Mouse (Mus musculus): ENCODE measurements around the gene Mad1l1. TPM values are rescaled to one million over a fixed set of nuclear protein-coding genes. Genes with fewer than 3 reads are reported as not detected.
A peak's percentile ranks its signal among the peaks of the same experiment; 100 is the strongest.

Mad1l1 gene
- total and polyA plus RNA-seq, 2 experiments: 6.7 to 14.4 TPM

- no peak for TF ChIP-seq POLR2A (IDR thresholded peaks at IDR 0.05; ENCODE audit: extremely low read depth, insufficient read depth, low read length)
- TF ChIP-seq CTCF (IDR thresholded peaks at IDR 0.05; ENCODE audit: low read depth, low read length): no peak
These were observed 141.3 kb downstream of the Mad1l1 start for GRCm38 (mm10) chr5:140180016-140180415.

GRCm38 (mm10) chr5:140178058-140178690, 143.2 kb downstream of the Mad1l1 start:
- no peak for DNase-seq (ENCODE audit: extremely low read depth, low read depth, low spot score)
- WGBS: 42% methylated on average over 10 of the region's 10 CpGs
- no peak overlapping the region for H3K9ac ChIP-seq (ENCODE audit: low read depth, low read length)
- no peak overlapping the region for H3K27ac ChIP-seq (replicated peaks; ENCODE audit: insufficient read depth, low read depth, low read length)
- H3K36me3 ChIP-seq (ENCODE audit: control insufficient read depth, insufficient read depth, low read length): no peaks in the 10 kb centered on the region
- H3K4me1 ChIP-seq (ENCODE audit: control insufficient read depth, insufficient read depth, low read length): peaks cover 6% of the 10 kb centered on the region
- TF ChIP-seq CTCF (IDR thresholded peaks at IDR 0.05; ENCODE audit: low read depth, low read length) (no peak), POLR2A (IDR thresholded peaks at IDR 0.05; ENCODE audit: extremely low read depth, insufficient read depth, low read length) (no peak)
- H3K79me2 ChIP-seq (ENCODE audit: control insufficient read depth, insufficient read depth, low read length): peaks cover 18% of the 10 kb centered on the region; the same call in 1 of the 2 replicates
- H3K27me3 ChIP-seq (ENCODE audit: control insufficient read depth, insufficient read depth, low read length): no peaks in the 10 kb centered on the region
- no peak overlapping the region for H3K4me3 ChIP-seq (ENCODE audit: insufficient read depth, low read depth, low read length)

More at GRCm38 (mm10) chr5:140180016-140180415, 141.3 kb downstream of the Mad1l1 start:
- DNase-seq (ENCODE audit: extremely low read depth, low read depth, low spot score): peak; percentile 91
- Histone ChIP-seq H3K27me3 (ENCODE audit: control insufficient read depth, insufficient read depth, low read length) (no peaks in the 10 kb centered on the region), H3K36me3 (ENCODE audit: control insufficient read depth, insufficient read depth, low read length) (no peaks in the 10 kb centered on the region), H3K4me3 (ENCODE audit: insufficient read depth, low read depth, low read length) (no peak overlapping the region), H3K27ac (replicated peaks; ENCODE audit: insufficient read depth, low read depth, low read length) (no peak overlapping the region), H3K9ac (ENCODE audit: low read depth, low read length) (no peak overlapping the region), H3K79me2 (ENCODE audit: control insufficient read depth, insufficient read depth, low read length) (peaks cover 18% of the 10 kb centered on the region; the same call in 1 of the 2 replicates), H3K4me1 (ENCODE audit: control insufficient read depth, insufficient read depth, low read length) (peaks cover 6% of the 10 kb centered on the region)
- 40% methylated on average over 5 of the region's 5 CpGs for WGBS

- Histone ChIP-seq H3K9ac (ENCODE audit: low read depth, low read length) (no peak overlapping the region), H3K27ac (replicated peaks; ENCODE audit: insufficient read depth, low read depth, low read length) (no peak overlapping the region), H3K36me3 (ENCODE audit: control insufficient read depth, insufficient read depth, low read length) (no peaks in the 10 kb centered on the region), H3K4me1 (ENCODE audit: control insufficient read depth, insufficient read depth, low read length) (peaks cover 7% of the 10 kb centered on the region), H3K79me2 (ENCODE audit: control insufficient read depth, insufficient read depth, low read length) (peaks cover 18% of the 10 kb centered on the region; the same call in 1 of the 2 replicates), H3K27me3 (ENCODE audit: control insufficient read depth, insufficient read depth, low read length) (no peaks in the 10 kb centered on the region), H3K4me3 (ENCODE audit: insufficient read depth, low read depth, low read length) (no peak overlapping the region)
- DNase-seq (ENCODE audit: extremely low read depth, low read depth, low spot score): no peak
- TF ChIP-seq POLR2A (IDR thresholded peaks at IDR 0.05; ENCODE audit: extremely low read depth, insufficient read depth, low read length) (no peak), CTCF (IDR thresholded peaks at IDR 0.05; ENCODE audit: low read depth, low read length) (no peak)
- WGBS: 96% methylated on average over 8 of the region's 8 CpGs
These were observed 143.8 kb downstream of the Mad1l1 start for GRCm38 (mm10) chr5:140177582-140177981.

- H3K79me2 ChIP-seq (ENCODE audit: control insufficient read depth, insufficient read depth, low read length): peaks cover 19% of the 10 kb centered on the region; the same call in 1 of the 2 replicates
- H3K4me3 ChIP-seq (ENCODE audit: insufficient read depth, low read depth, low read length): no peak overlapping the region
- no peaks in the 10 kb centered on the region for H3K27me3 ChIP-seq (ENCODE audit: control insufficient read depth, insufficient read depth, low read length)
- WGBS: 93% methylated on average over 3 of the region's 3 CpGs
- no peak for DNase-seq (ENCODE audit: extremely low read depth, low read depth, low spot score)
- TF ChIP-seq POLR2A (IDR thresholded peaks at IDR 0.05; ENCODE audit: extremely low read depth, insufficient read depth, low read length): no peak
- H3K36me3 ChIP-seq (ENCODE audit: control insufficient read depth, insufficient read depth, low read length): no peaks in the 10 kb centered on the region
- H3K27ac ChIP-seq (replicated peaks; ENCODE audit: insufficient read depth, low read depth, low read length): no peak overlapping the region
- peaks cover 11% of the 10 kb centered on the region for H3K4me1 ChIP-seq (ENCODE audit: control insufficient read depth, insufficient read depth, low read length)
- no peak overlapping the region for H3K9ac ChIP-seq (ENCODE audit: low read depth, low read length)
These were observed 145.0 kb downstream of the Mad1l1 start for GRCm38 (mm10) chr5:140176370-140176769.

- no peak overlapping the region for H3K27ac ChIP-seq (replicated peaks; ENCODE audit: insufficient read depth, low read depth, low read length)
- H3K4me1 ChIP-seq (ENCODE audit: control insufficient read depth, insufficient read depth, low read length): peaks cover 7% of the 10 kb centered on the region
- no peaks in the 10 kb centered on the region for H3K36me3 ChIP-seq (ENCODE audit: control insufficient read depth, insufficient read depth, low read length)
- H3K27me3 ChIP-seq (ENCODE audit: control insufficient read depth, insufficient read depth, low read length): no peaks in the 10 kb centered on the region
- no peak overlapping the region for H3K4me3 ChIP-seq (ENCODE audit: insufficient read depth, low read depth, low read length)
- WGBS: 92% methylated on average over 14 of the region's 14 CpGs
- H3K79me2 ChIP-seq (ENCODE audit: control insufficient read depth, insufficient read depth, low read length): peaks cover 24% of the 10 kb centered on the region; the same call in 1 of the 2 replicates
- TF ChIP-seq POLR2A (IDR thresholded peaks at IDR 0.05; ENCODE audit: extremely low read depth, insufficient read depth, low read length): no peak
- no peak for TF ChIP-seq CTCF (IDR thresholded peaks at IDR 0.05; ENCODE audit: low read depth, low read length)
- no peak overlapping the region for H3K9ac ChIP-seq (ENCODE audit: low read depth, low read length)
- DNase-seq (ENCODE audit: extremely low read depth, low read depth, low spot score): no peak
These were observed 146.4 kb downstream of the Mad1l1 start for GRCm38 (mm10) chr5:140174814-140175490.

- DNase-seq (ENCODE audit: extremely low read depth, low read depth, low spot score): no peak
- 93% methylated on average over 3 of the region's 3 CpGs for WGBS
- peaks cover 19% of the 10 kb centered on the region; the same call in 1 of the 2 replicates for H3K79me2 ChIP-seq (ENCODE audit: control insufficient read depth, insufficient read depth, low read length)
- no peak overlapping the region for H3K27ac ChIP-seq (replicated peaks; ENCODE audit: insufficient read depth, low read depth, low read length)
- peaks cover 7% of the 10 kb centered on the region for H3K4me1 ChIP-seq (ENCODE audit: control insufficient read depth, insufficient read depth, low read length)
- H3K9ac ChIP-seq (ENCODE audit: low read depth, low read length): no peak overlapping the region
- TF ChIP-seq POLR2A (IDR thresholded peaks at IDR 0.05; ENCODE audit: extremely low read depth, insufficient read depth, low read length) (no peak), CTCF (IDR thresholded peaks at IDR 0.05; ENCODE audit: low read depth, low read length) (no peak)
- no peak overlapping the region for H3K4me3 ChIP-seq (ENCODE audit: insufficient read depth, low read depth, low read length)
- no peaks in the 10 kb centered on the region for H3K36me3 ChIP-seq (ENCODE audit: control insufficient read depth, insufficient read depth, low read length)
- no peaks in the 10 kb centered on the region for H3K27me3 ChIP-seq (ENCODE audit: control insufficient read depth, insufficient read depth, low read length)
These were observed 147.3 kb downstream of the Mad1l1 start for GRCm38 (mm10) chr5:140174066-140174465.

Data from liver, adult 2 months (tissue).